Mouse (Mus musculus): ENCODE measurements around the gene Rap1b. TPM values are rescaled to one million over a fixed set of nuclear protein-coding genes. Genes with fewer than 3 reads are reported as not detected.

Gene Rap1b
- polyA plus RNA-seq, 2 experiments, result 46.7 to 101 TPM

- Histone ChIP-seq H3K27me3 (ENCODE audit: control insufficient read depth, insufficient read depth, low read length) (no peaks in the 10 kb centered on the region), H3K4me3 (ENCODE audit: insufficient read depth in 1 of 2, low read depth in 2 of 2, low read length in 2 of 2) (no peak overlapping the region), H3K27ac (no peak overlapping the region), H3K9me3 (ENCODE audit: control insufficient read depth, low read length) (no peaks in the 10 kb centered on the region), H3K36me3 (replicated peaks; ENCODE audit: control insufficient read depth, insufficient read depth, low read depth) (peaks cover 64% of the 10 kb centered on the region), H3K9ac (replicated peaks) (no peak overlapping the region), H3K4me1 (replicated peaks; ENCODE audit: control insufficient read depth in 2 of 2, insufficient read depth in 2 of 2, low read length in 1 of 2) (no peaks in the 10 kb centered on the region), H3K4me2 (ENCODE audit: low read depth) (no peak overlapping the region)
- no peak for TF ChIP-seq EP300 (IDR thresholded peaks at IDR 0.05; ENCODE audit: low read depth)
- no peak for TF ChIP-seq CTCF (IDR thresholded peaks at IDR 0.05; ENCODE audit: low read depth)
- 87% methylated on average over 17 of the region's 17 CpGs for WGBS (ENCODE audit: insufficient replicate concordance)
- ATAC-seq (ENCODE audit: insufficient read depth) (no peak), DNase-seq (ENCODE audit: low read depth in 3 of 3, low spot score in 3 of 3) (no peak)
Observed at GRCm38 (mm10) chr10:117781021-117781725, 64.7 kb downstream of the Rap1b start.

- Histone ChIP-seq H3K36me3 (replicated peaks; ENCODE audit: control insufficient read depth, insufficient read depth, low read depth) (peaks cover 66% of the 10 kb centered on the region), H3K9me3 (ENCODE audit: control insufficient read depth, low read length) (no peaks in the 10 kb centered on the region), H3K4me3 (ENCODE audit: insufficient read depth in 1 of 2, low read depth in 2 of 2, low read length in 2 of 2) (no peak overlapping the region), H3K27ac (no peak overlapping the region), H3K9ac (replicated peaks) (no peak overlapping the region), H3K4me2 (ENCODE audit: low read depth) (no peak overlapping the region), H3K4me1 (replicated peaks; ENCODE audit: control insufficient read depth in 2 of 2, insufficient read depth in 2 of 2, low read length in 1 of 2) (no peaks in the 10 kb centered on the region), H3K27me3 (ENCODE audit: control insufficient read depth, insufficient read depth, low read length) (no peaks in the 10 kb centered on the region)
- DNase-seq (ENCODE audit: low read depth in 3 of 3, low spot score in 3 of 3) (no peak), ATAC-seq (ENCODE audit: insufficient read depth) (no peak)
- TF ChIP-seq EP300 (IDR thresholded peaks at IDR 0.05; ENCODE audit: low read depth) (no peak), CTCF (IDR thresholded peaks at IDR 0.05; ENCODE audit: low read depth) (no peak)
- WGBS (ENCODE audit: insufficient replicate concordance), result 85% methylated on average over 6 of the region's 6 CpGs
Observed at GRCm38 (mm10) chr10:117780306-117780911, 65.4 kb downstream of the Rap1b start.

- H3K9me3 ChIP-seq (ENCODE audit: control insufficient read depth, low read length), result no peaks in the 10 kb centered on the region
- no peak overlapping the region for H3K9ac ChIP-seq (replicated peaks)
- H3K27me3 ChIP-seq (ENCODE audit: control insufficient read depth, insufficient read depth, low read length), result no peaks in the 10 kb centered on the region
- no peaks in the 10 kb centered on the region for H3K4me1 ChIP-seq (replicated peaks; ENCODE audit: control insufficient read depth in 2 of 2, insufficient read depth in 2 of 2, low read length in 1 of 2)
- WGBS (ENCODE audit: insufficient replicate concordance), result 85% methylated on average over 8 of the region's 8 CpGs
- no peak overlapping the region for H3K27ac ChIP-seq
- no peak overlapping the region for H3K4me3 ChIP-seq (ENCODE audit: insufficient read depth in 1 of 2, low read depth in 2 of 2, low read length in 2 of 2)
- ATAC-seq (ENCODE audit: insufficient read depth), result no peak
- TF ChIP-seq CTCF (IDR thresholded peaks at IDR 0.05; ENCODE audit: low read depth) (no peak), EP300 (IDR thresholded peaks at IDR 0.05; ENCODE audit: low read depth) (no peak)
- no peak overlapping the region for H3K4me2 ChIP-seq (ENCODE audit: low read depth)
- no peak for DNase-seq (ENCODE audit: low read depth in 3 of 3, low spot score in 3 of 3)
- peaks cover 63% of the 10 kb centered on the region for H3K36me3 ChIP-seq (replicated peaks; ENCODE audit: control insufficient read depth, insufficient read depth, low read depth)
Observed at GRCm38 (mm10) chr10:117779581-117780305, 66.1 kb downstream of the Rap1b start.

DNA sequence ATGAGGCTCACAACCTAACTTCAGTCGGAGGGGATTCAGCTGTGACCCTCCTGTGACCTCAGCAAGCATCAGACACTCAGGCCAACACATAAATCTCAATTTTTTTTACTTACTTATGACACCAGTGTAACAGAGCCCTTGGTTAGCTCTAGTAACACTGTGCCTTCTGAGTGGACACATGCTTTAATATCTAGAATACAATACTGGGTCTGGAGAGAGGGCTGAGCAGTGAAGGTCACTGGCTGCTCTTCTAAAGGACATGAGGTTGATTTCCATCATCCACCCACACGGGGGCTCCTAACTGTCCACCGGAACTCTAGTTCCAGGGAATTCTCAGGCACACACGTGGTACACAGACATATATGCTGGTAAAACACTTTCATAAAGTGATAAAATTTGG is 66.9 kb downstream of the Rap1b start:
- Histone ChIP-seq H3K27ac (no peak overlapping the region), H3K4me2 (ENCODE audit: low read depth) (no peak overlapping the region), H3K4me1 (replicated peaks; ENCODE audit: control insufficient read depth in 2 of 2, insufficient read depth in 2 of 2, low read length in 1 of 2) (no peaks in the 10 kb centered on the region), H3K4me3 (ENCODE audit: insufficient read depth in 1 of 2, low read depth in 2 of 2, low read length in 2 of 2) (no peak overlapping the region), H3K9ac (replicated peaks) (no peak overlapping the region), H3K9me3 (ENCODE audit: control insufficient read depth, low read length) (no peaks in the 10 kb centered on the region), H3K27me3 (ENCODE audit: control insufficient read depth, insufficient read depth, low read length) (no peaks in the 10 kb centered on the region), H3K36me3 (replicated peaks; ENCODE audit: control insufficient read depth, insufficient read depth, low read depth) (peaks cover 64% of the 10 kb centered on the region)
- TF ChIP-seq EP300 (IDR thresholded peaks at IDR 0.05; ENCODE audit: low read depth) (no peak), CTCF (IDR thresholded peaks at IDR 0.05; ENCODE audit: low read depth) (no peak)
- DNase-seq (ENCODE audit: low read depth in 3 of 3, low spot score in 3 of 3) (no peak), ATAC-seq (ENCODE audit: insufficient read depth) (no peak)
- 83% methylated on average over 4 of the region's 4 CpGs for whole genome bisulfite sequencing (ENCODE audit: insufficient replicate concordance)

DNA sequence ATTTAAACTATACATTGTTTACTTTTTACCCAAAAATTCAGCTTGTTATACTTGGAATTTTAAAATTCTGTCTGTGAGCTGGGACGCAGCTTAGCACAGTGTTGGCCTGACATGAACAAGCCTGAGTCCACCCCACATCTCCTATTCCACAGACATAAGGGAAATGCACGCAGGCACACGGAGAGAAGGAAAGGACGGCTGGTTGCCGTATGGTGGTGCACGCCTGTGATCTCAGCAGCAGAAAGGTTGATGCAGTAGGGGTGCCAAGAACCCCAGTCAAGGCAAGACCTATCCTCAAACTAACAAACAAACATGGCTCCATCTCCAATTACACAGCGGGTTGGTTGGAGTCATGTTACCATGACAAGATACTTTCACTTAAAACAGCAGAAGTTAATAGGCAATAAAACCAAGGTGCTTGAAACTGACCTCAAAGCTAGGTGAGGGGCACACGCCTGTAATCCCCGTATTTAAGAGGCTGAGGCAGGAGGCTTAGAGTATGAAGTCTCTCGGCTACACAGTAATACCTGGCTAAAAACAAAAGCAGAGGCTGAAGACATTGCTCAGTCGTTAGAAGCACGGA is 67.4 kb downstream of the Rap1b start:
- Histone ChIP-seq H3K4me2 (ENCODE audit: low read depth) (no peak overlapping the region), H3K36me3 (replicated peaks; ENCODE audit: control insufficient read depth, insufficient read depth, low read depth) (peaks cover 65% of the 10 kb centered on the region), H3K4me1 (replicated peaks; ENCODE audit: control insufficient read depth in 2 of 2, insufficient read depth in 2 of 2, low read length in 1 of 2) (no peaks in the 10 kb centered on the region), H3K9me3 (ENCODE audit: control insufficient read depth, low read length) (no peaks in the 10 kb centered on the region), H3K9ac (replicated peaks) (no peak overlapping the region), H3K27me3 (ENCODE audit: control insufficient read depth, insufficient read depth, low read length) (no peaks in the 10 kb centered on the region), H3K4me3 (ENCODE audit: insufficient read depth in 1 of 2, low read depth in 2 of 2, low read length in 2 of 2) (no peak overlapping the region), H3K27ac (no peak overlapping the region)
- 84% methylated on average over 12 of the region's 12 CpGs for WGBS (ENCODE audit: insufficient replicate concordance)
- ATAC-seq (ENCODE audit: insufficient read depth), result no peak
- no peak for DNase-seq (ENCODE audit: low read depth in 3 of 3, low spot score in 3 of 3)
- TF ChIP-seq EP300 (IDR thresholded peaks at IDR 0.05; ENCODE audit: low read depth) (no peak), CTCF (IDR thresholded peaks at IDR 0.05; ENCODE audit: low read depth) (no peak)

Data from liver, embryonic 14.5 days (tissue).